Mouse (Mus musculus) bone marrow, adult 2 months (tissue): ENCODE data around the gene 1700069L16Rik. TPM values are rescaled to one million over a fixed set of nuclear protein-coding genes. Genes with fewer than 3 reads are reported as not detected.

Source experiments
- H3K27ac ChIP-seq: fragments of 200-500 bp; 2 replicates; pipeline ENCODE4 v1.5.1; 2012; ENCODE audit warnings: low read depth, mild to moderate bottlenecking, control low read depth, inconsistent platforms, low read length; ENCODE audit not compliant: control insufficient read depth, poor library complexity, insufficient read depth
- H3K4me1 ChIP-seq: fragments of 200-500 bp; 2 replicates; pipeline ENCODE4 v1.6.1; 2011; ENCODE audit warnings: low read length; ENCODE audit not compliant: control insufficient read depth, insufficient read depth
- H3K4me3 ChIP-seq: fragments of 200-500 bp; replicated peaks from 2 replicates; pipeline ENCODE3; 2011; ENCODE audit warnings: mild to moderate bottlenecking, low read depth, low read length, control low read depth; ENCODE audit not compliant: control insufficient read depth
- CTCF ChIP-seq: fragments of 200-500 bp; IDR thresholded peaks from 2 replicates; pipeline ENCODE4 v1.5.1; 2011; ENCODE audit warnings: low read length, control low read depth; ENCODE audit not compliant: control insufficient read depth, insufficient read depth
- POLR2A ChIP-seq: fragments of 200-500 bp; IDR thresholded peaks from 2 replicates; pipeline ENCODE4 v1.6.1; 2011; ENCODE audit warnings: low read depth, mild to moderate bottlenecking, control low read depth, low read length, borderline replicate concordance; ENCODE audit not compliant: control insufficient read depth
- WGBS: fragments of 180-500 bp; shearing (Covaris S2); methylation state at CpG from one replicate; pipeline ENCODE4 v1.1.7; 2018; 5-methylcytosine and 5-hydroxymethylcytosine counted together
- polyA plus RNA-seq: library from polyadenylated mRNA; stranded (reverse); fragments of >200 nt; gene quantifications from 2 replicates; pipeline ENCODE4 v1.2.4, GENCODE M21; 2011; ENCODE audit warnings: low replicate concordance; ENCODE audit not compliant: missing spikeins, insufficient read depth, insufficient read length

1700069L16Rik gene
- polyA plus RNA-seq, 1 experiment: not detected

GRCm38 (mm10) chr5:113728691-113729090 is 4.1 kb upstream of the 1700069L16Rik start:
- Histone ChIP-seq H3K4me3 (no peak overlapping the region), H3K27ac (no peak overlapping the region), H3K4me1 (no peaks in the 10 kb centered on the region)
- TF ChIP-seq CTCF (no peak), POLR2A (no peak)
- 85% methylated on average over 7 of the region's 7 CpGs for WGBS

- no peaks in the 10 kb centered on the region for H3K4me1 ChIP-seq
- TF ChIP-seq POLR2A: no peak
- TF ChIP-seq CTCF: no peak
- no peak overlapping the region for H3K27ac ChIP-seq
- no peak overlapping the region for H3K4me3 ChIP-seq
- 73% methylated on average over 7 of the region's 7 CpGs for WGBS
These were observed 3.4 kb upstream of the 1700069L16Rik start for GRCm38 (mm10) chr5:113728011-113728410.

GRCm38 (mm10) chr5:113727238-113727637 is 2.7 kb upstream of the 1700069L16Rik start:
- no peak overlapping the region for H3K4me3 ChIP-seq
- no peaks in the 10 kb centered on the region for H3K4me1 ChIP-seq
- 65% methylated on average over 12 of the region's 12 CpGs for WGBS
- TF ChIP-seq POLR2A: no peak
- no peak for TF ChIP-seq CTCF
- H3K27ac ChIP-seq: no peak overlapping the region

- TF ChIP-seq POLR2A (no peak), CTCF (no peak)
- 64% methylated on average over 6 of the region's 6 CpGs for WGBS
- H3K27ac ChIP-seq: no peak overlapping the region
- no peaks in the 10 kb centered on the region for H3K4me1 ChIP-seq
- H3K4me3 ChIP-seq: no peak overlapping the region
These were observed 2.0 kb upstream of the 1700069L16Rik start for GRCm38 (mm10) chr5:113726618-113727017.

- TF ChIP-seq POLR2A: 0 out of 2 replicates have a peak, but pooled peaks have one; percentile 6
- no peak for TF ChIP-seq CTCF
- no peaks in the 10 kb centered on the region for H3K4me1 ChIP-seq
- no peak overlapping the region for H3K27ac ChIP-seq
- no peak overlapping the region for H3K4me3 ChIP-seq
- 50% methylated on average over 12 of the region's 12 CpGs for WGBS
These were observed 845 bp upstream of the 1700069L16Rik start for GRCm38 (mm10) chr5:113725417-113725816.

GRCm38 (mm10) chr5:113723567-113724237 is 870 bp downstream of the 1700069L16Rik start:
- Histone ChIP-seq H3K4me1 (no peaks in the 10 kb centered on the region), H3K4me3 (no peak overlapping the region), H3K27ac (no peak overlapping the region)
- TF ChIP-seq CTCF: no peak
- TF ChIP-seq POLR2A: no peak
- 31% methylated on average over 8 of the region's 8 CpGs for WGBS

GRCm38 (mm10) chr5:113722224-113723013 is 2.2 kb downstream of the 1700069L16Rik start:
- no peaks in the 10 kb centered on the region for H3K4me1 ChIP-seq
- H3K4me3 ChIP-seq: no peak overlapping the region
- 73% methylated on average over 10 of the region's 10 CpGs for WGBS
- H3K27ac ChIP-seq: no peak overlapping the region
- TF ChIP-seq CTCF: no peak
- no peak for TF ChIP-seq POLR2A

GRCm38 (mm10) chr5:113719221-113719661 is 5.3 kb downstream of the 1700069L16Rik start:
- TF ChIP-seq POLR2A: no peak
- no peak for TF ChIP-seq CTCF
- 80% methylated on average over 8 of the region's 8 CpGs for WGBS
- Histone ChIP-seq H3K27ac (no peak overlapping the region), H3K4me3 (no peak overlapping the region), H3K4me1 (no peaks in the 10 kb centered on the region)
